Mouse (Mus musculus) megakaryocyte, embryonic 14.5 days (primary cell): ENCODE measurements at regions not wholly inside any gene's neighbourhood (a gene's known extent, or its start where the extent isn't known, plus 50 kb on each side); places are given as distances from the start of the nearest gene placed in this dataset.

Source experiments
- FLI1 ChIP-seq: IDR thresholded peaks from 2 replicates; pipeline ENCODE4 v1.6.1; 2012; ENCODE audit warnings: low read length, inconsistent platforms, mixed read lengths
- GATA1 ChIP-seq: IDR thresholded peaks from 3 replicates; pipeline ENCODE4 v1.6.1; 2012; ENCODE audit warnings: mixed read lengths, low read length, inconsistent platforms, borderline replicate concordance

- TF ChIP-seq GATA1: no peak
- TF ChIP-seq FLI1: no peak
Measured at GRCm38 (mm10) chr15:68431251-68431650, 1930.5 kb upstream of the Lrrc6 start.
